Mouse (Mus musculus) MEL (cell line): ENCODE data around the gene Rbm18. TPM values are rescaled to one million over a fixed set of nuclear protein-coding genes. Genes with fewer than 3 reads are reported as not detected.

Experiments
- DNase-seq: peaks from one replicate; pipeline ENCODE4 v3.0.0; 2011; ENCODE audit warnings: low read depth, low spot score
- H3K27ac ChIP-seq: 2 replicates; pipeline ENCODE4 v1.5.1; 2012; ENCODE audit warnings: low read depth, mild to moderate bottlenecking, control low read depth, low read length, moderate library complexity; ENCODE audit not compliant: control insufficient read depth
- H3K27me3 ChIP-seq, 2 experiments: fragments of 150-350 bp in 1 of 2; sonication (generic) in 1 of 2; 2 replicates each; pipeline ENCODE4 v1.6.1; 2012; ENCODE audit warnings: low read length in 2 of 2, mild to moderate bottlenecking in 2 of 2, improper control_type of control experiment in 1 of 2, moderate library complexity in 1 of 2; ENCODE audit not compliant: insufficient read depth in 2 of 2, control insufficient read depth in 1 of 2
- H3K36me3 ChIP-seq, 2 experiments: 2 replicates each; pipeline ENCODE4 v1.6.1; 2012 to 2014; ENCODE audit warnings: low read length in 2 of 2, improper control_type of control experiment in 1 of 2, inconsistent platforms in 1 of 2, mild to moderate bottlenecking in 1 of 2; ENCODE audit not compliant: insufficient read depth in 2 of 2, control insufficient read depth in 1 of 2
- H3K4me1 ChIP-seq, 2 experiments: fragments of 150-350 bp in 1 of 2; sonication (generic) in 1 of 2; 2 replicates each; pipeline ENCODE4 v1.6.1; 2012; ENCODE audit warnings: low read length in 2 of 2, improper control_type of control experiment in 1 of 2, mild to moderate bottlenecking in 1 of 2; ENCODE audit not compliant: insufficient read depth in 2 of 2, control insufficient read depth in 1 of 2
- H3K4me3 ChIP-seq, 2 experiments: fragments of 150-350 bp in 1 of 2; sonication (generic) in 1 of 2; 2 replicates each; pipeline ENCODE4 v1.5.1; 2012; ENCODE audit warnings: low read depth in 2 of 2, low read length in 2 of 2, mild to moderate bottlenecking in 2 of 2, moderate library complexity in 2 of 2, control low read depth in 1 of 2, improper control_type of control experiment in 1 of 2; ENCODE audit not compliant: control insufficient read depth in 1 of 2, insufficient read depth in 1 of 2
- H3K79me2 ChIP-seq: 2 replicates; pipeline ENCODE4 v1.6.1; 2012; ENCODE audit warnings: mild to moderate bottlenecking, low read length, moderate library complexity; ENCODE audit not compliant: control insufficient read depth, poor library complexity, insufficient read depth
- H3K9ac ChIP-seq: 2 replicates; pipeline ENCODE4 v1.6.1; 2012; ENCODE audit warnings: low read depth, mild to moderate bottlenecking, control low read depth, low read length, moderate library complexity; ENCODE audit not compliant: control insufficient read depth, poor library complexity, severe bottlenecking
- H3K9me3 ChIP-seq: fragments of 150-350 bp; sonication (generic); replicated peaks from 2 replicates; pipeline ENCODE4 v1.6.1; 2012; ENCODE audit warnings: mild to moderate bottlenecking, low read length, improper control_type of control experiment, moderate library complexity; ENCODE audit not compliant: insufficient read depth
- CTCF ChIP-seq, 3 experiments: IDR thresholded peaks in 2 of 3; conservative IDR thresholded peaks in 1 of 3; 2 replicates each; pipeline ENCODE4 v1.5.1; 2011 to 2012; ENCODE audit warnings: low read length in 3 of 3, low read depth in 2 of 3, mild to moderate bottlenecking in 2 of 3, improper control_type of control experiment in 1 of 3, inconsistent platforms in 1 of 3, mixed read lengths in 1 of 3, moderate library complexity in 1 of 3; ENCODE audit not compliant: control insufficient read depth in 1 of 3, insufficient read depth in 1 of 3, poor library complexity in 1 of 3, severe bottlenecking in 1 of 3
- ELF1 ChIP-seq: IDR thresholded peaks from 2 replicates; pipeline ENCODE4 v1.6.1; 2014; ENCODE audit warnings: low read depth, mild to moderate bottlenecking, inconsistent platforms, low read length, improper control_type of control experiment, moderate library complexity
- EP300 ChIP-seq, 2 experiments: IDR thresholded peaks; 2 replicates each; pipeline ENCODE4 v1.6.1; 2011; ENCODE audit warnings: improper control_type of control experiment in 2 of 2, low read length in 2 of 2, low read depth in 1 of 2, mild to moderate bottlenecking in 1 of 2
- GABPA ChIP-seq: IDR thresholded peaks from 2 replicates; pipeline ENCODE4 v1.6.1; 2012; ENCODE audit warnings: low read depth, mild to moderate bottlenecking, inconsistent platforms, low read length, improper control_type of control experiment, moderate library complexity
- GATA1 ChIP-seq: IDR thresholded peaks from 2 replicates; pipeline ENCODE4 v1.6.1; 2011; ENCODE audit warnings: low read depth, low read length, improper control_type of control experiment
- HCFC1 ChIP-seq: IDR thresholded peaks from 2 replicates; pipeline ENCODE4 v1.6.1; 2012; ENCODE audit warnings: low read depth, mild to moderate bottlenecking, inconsistent platforms, low read length, improper control_type of control experiment, moderate library complexity
- KAT2A ChIP-seq: conservative IDR thresholded peaks from 2 replicates; pipeline ENCODE4 v1.6.1; 2012; ENCODE audit warnings: low read depth, low read length, improper control_type of control experiment, inconsistent platforms
- MAX ChIP-seq: IDR thresholded peaks from 2 replicates; pipeline ENCODE4 v1.6.1; 2011; ENCODE audit warnings: low read length, improper control_type of control experiment
- MEF2A ChIP-seq: IDR thresholded peaks from 2 replicates; pipeline ENCODE4 v1.6.1; 2014; ENCODE audit warnings: low read depth, mild to moderate bottlenecking, inconsistent platforms, low read length, improper control_type of control experiment; ENCODE audit not compliant: poor library complexity, insufficient replicate concordance, severe bottlenecking; ENCODE audit errors: extremely low read depth
- MXI1 ChIP-seq: IDR thresholded peaks from 2 replicates; pipeline ENCODE4 v1.6.1; 2011; ENCODE audit warnings: mild to moderate bottlenecking, low read depth, low read length, improper control_type of control experiment
- MYB ChIP-seq: IDR thresholded peaks from 2 replicates; pipeline ENCODE4 v1.6.1; 2011; ENCODE audit warnings: mild to moderate bottlenecking, low read depth, low read length, improper control_type of control experiment
- NRF1 ChIP-seq: IDR thresholded peaks from 2 replicates; pipeline ENCODE4 v1.6.1; 2014; ENCODE audit warnings: low read depth, mild to moderate bottlenecking, inconsistent platforms, low read length, improper control_type of control experiment, moderate library complexity; ENCODE audit not compliant: poor library complexity, insufficient read depth, severe bottlenecking
- RCOR1 ChIP-seq: IDR thresholded peaks from 2 replicates; pipeline ENCODE4 v1.6.1; 2012; ENCODE audit warnings: low read depth, mild to moderate bottlenecking, inconsistent platforms, low read length, improper control_type of control experiment
- SMC3 ChIP-seq: IDR thresholded peaks from 2 replicates; pipeline ENCODE4 v1.6.1; 2011; ENCODE audit warnings: low read depth, low read length, improper control_type of control experiment
- TCF12 ChIP-seq: IDR thresholded peaks from 2 replicates; pipeline ENCODE4 v1.6.1; 2014; ENCODE audit warnings: low read depth, mild to moderate bottlenecking, inconsistent platforms, low read length, improper control_type of control experiment, moderate library complexity
- USF1 ChIP-seq: IDR thresholded peaks from 2 replicates; pipeline ENCODE4 v1.6.1; 2014; ENCODE audit warnings: low read depth, mild to moderate bottlenecking, inconsistent platforms, low read length, improper control_type of control experiment, moderate library complexity
- USF2 ChIP-seq, 2 experiments: IDR thresholded peaks; 2 replicates each; pipeline ENCODE4 v1.6.1; 2011 to 2012; ENCODE audit warnings: improper control_type of control experiment in 2 of 2, low read length in 2 of 2, borderline replicate concordance in 1 of 2, inconsistent platforms in 1 of 2, low read depth in 1 of 2, mild to moderate bottlenecking in 1 of 2; ENCODE audit not compliant: insufficient read depth in 1 of 2
- ZC3H11A ChIP-seq: IDR thresholded peaks from 2 replicates; pipeline ENCODE4 v1.6.1; 2012; ENCODE audit warnings: low read depth, mild to moderate bottlenecking, inconsistent platforms, low read length, improper control_type of control experiment
- ZNF384 ChIP-seq: IDR thresholded peaks from 2 replicates; pipeline ENCODE4 v1.6.1; 2012; ENCODE audit warnings: low read depth, mild to moderate bottlenecking, inconsistent platforms, low read length, improper control_type of control experiment
- polyA plus RNA-seq, 2 experiments: library from polyadenylated mRNA; stranded (reverse) in 1 of 2; unstranded in 1 of 2; fragments of >175 nt in 1 of 2; fragments of >200 nt in 1 of 2; gene quantifications; 2 replicates each; pipeline versions ENCODE4 v1.2.1 to v1.2.4; 2012; ENCODE audit warnings: low replicate concordance in 2 of 2, low read depth in 1 of 2; ENCODE audit not compliant: insufficient read length in 2 of 2, insufficient read depth in 1 of 2, missing spikeins in 1 of 2
- total RNA-seq: library from RNA; depleted of rRNA; stranded (reverse); fragments of 300-350 nt; gene quantifications from 2 replicates; pipeline ENCODE4 v1.2.3, GENCODE M21; 2012

Gene Rbm18
- total and polyA plus RNA-seq, 3 experiments: 16.7 to 20.1 TPM; not detected in 1

DNA sequence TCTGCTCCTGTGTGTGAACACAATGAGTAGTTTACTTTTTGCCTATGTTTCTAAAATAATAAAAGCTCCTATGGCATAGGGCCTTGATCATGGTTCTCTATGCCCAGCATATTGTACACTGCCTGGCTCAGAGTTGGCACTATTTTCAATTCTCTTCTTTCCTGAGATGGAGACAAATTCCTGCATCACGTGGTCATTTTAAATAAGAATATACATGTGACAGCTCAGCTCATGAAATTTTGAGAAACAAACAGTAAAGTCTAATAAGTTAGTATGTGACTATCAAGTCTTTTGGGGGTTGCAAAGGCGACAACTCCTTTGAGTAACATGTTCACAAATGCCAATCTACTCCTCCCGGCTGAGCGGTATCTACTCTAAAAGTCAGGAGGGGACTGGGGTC is 686 bp downstream of the Rbm18 start:
- H3K36me3 ChIP-seq: peaks cover 9 to 12% of the 10 kb centered on the region in 2 experiments; a peak in 3 of 4 replicates
- H3K4me3 ChIP-seq: peak overlapping the region; percentile 78 to 89
- H3K9me3 ChIP-seq: no peaks in the 10 kb centered on the region
- TF ChIP-seq MEF2A (no peak), HCFC1 (no peak), KAT2A (no peak), MAX (peak; percentile 62), ELF1 (0 out of 2 replicates have a peak, but pooled peaks have one; percentile 5), CTCF (IDR thresholded peaks at IDR 0.05 in 2 of 3, conservative IDR thresholded peaks at IDR 0.05 in 1 of 3; ENCODE audit: control insufficient read depth in 1 of 3, insufficient read depth in 1 of 3, low read depth in 2 of 3, low read length in 3 of 3, poor library complexity in 1 of 3, severe bottlenecking in 1 of 3) (no peak), USF1 (peak; percentile 73), ZNF384 (no peak), ZC3H11A (no peak)
- no peak for DNase-seq
- H3K9ac ChIP-seq: peak overlapping the region; percentile 90
- peak overlapping the region; percentile 60 for H3K27ac ChIP-seq
- peaks cover 0 to 7% of the 10 kb centered on the region in 2 experiments; a peak in 3 of 4 replicates for H3K4me1 ChIP-seq
- peaks cover 17% of the 10 kb centered on the region for H3K79me2 ChIP-seq
- no peaks in the 10 kb centered on the region for H3K27me3 ChIP-seq

DNA sequence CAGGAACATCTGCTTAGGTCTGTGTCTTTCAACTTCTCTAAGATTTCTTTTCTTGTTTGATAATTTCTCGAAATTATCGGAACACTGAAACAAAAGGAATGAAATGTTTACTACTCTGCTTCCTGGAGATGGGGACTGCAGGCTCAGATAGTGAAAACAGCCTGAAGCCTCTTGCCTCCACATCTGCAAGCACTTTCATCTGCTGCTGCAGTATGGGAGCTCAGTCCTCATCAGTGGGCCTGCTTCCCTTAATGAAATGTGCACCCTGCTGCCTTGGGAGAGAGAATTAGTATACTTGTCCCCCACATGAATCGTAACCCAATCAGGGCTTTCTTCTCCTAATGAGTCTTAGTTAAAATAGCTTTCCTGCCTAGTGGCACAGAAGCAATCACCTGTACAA is 7.5 kb downstream of the Rbm18 start:
- Histone ChIP-seq H3K9me3 (no peaks in the 10 kb centered on the region), H3K9ac (no peak overlapping the region), H3K27ac (no peak overlapping the region), H3K4me1 (no peaks in the 10 kb centered on the region; a peak in 1 of 4 replicates), H3K27me3 (no peaks in the 10 kb centered on the region), H3K4me3 (no peak overlapping the region), H3K79me2 (no peaks in the 10 kb centered on the region), H3K36me3 (peaks cover 0 to 24% of the 10 kb centered on the region in 2 experiments; a peak in 3 of 4 replicates)
- no peak for DNase-seq
- TF ChIP-seq SMC3 (no peak), ZNF384 (no peak), GABPA (no peak), CTCF (IDR thresholded peaks at IDR 0.05 in 2 of 3, conservative IDR thresholded peaks at IDR 0.05 in 1 of 3; ENCODE audit: control insufficient read depth in 1 of 3, insufficient read depth in 1 of 3, low read depth in 2 of 3, low read length in 3 of 3, poor library complexity in 1 of 3, severe bottlenecking in 1 of 3) (no peak), ELF1 (no peak), RCOR1 (no peak), USF1 (no peak), MYB (no peak), GATA1 (no peak), MAX (no peak)

GRCm38 (mm10) chr2:36127973-36128372 is 8.6 kb downstream of the Rbm18 start:
- Histone ChIP-seq H3K27me3 (no peaks in the 10 kb centered on the region), H3K27ac (no peak overlapping the region), H3K79me2 (no peaks in the 10 kb centered on the region), H3K9ac (no peak overlapping the region), H3K36me3 (peaks cover 0 to 20% of the 10 kb centered on the region in 2 experiments; a peak in 3 of 4 replicates), H3K9me3 (no peaks in the 10 kb centered on the region)
- DNase-seq: no peak
- TF ChIP-seq USF2 (IDR thresholded peaks at IDR 0.05; ENCODE audit: borderline replicate concordance in 1 of 2, insufficient read depth in 1 of 2, low read depth in 1 of 2, low read length in 2 of 2) (no peak), MXI1 (no peak), MAX (no peak), TCF12 (no peak), NRF1 (no peak), EP300 (IDR thresholded peaks at IDR 0.05; ENCODE audit: low read depth in 1 of 2, low read length in 2 of 2) (no peak)
- TF ChIP-seq, all 39 proteins: peak for 0
- Histone ChIP-seq H3K4me3 (no peak overlapping the region), H3K4me1 (no peaks in the 10 kb centered on the region; a peak in 1 of 4 replicates)
